Mouse (Mus musculus): ENCODE results near the gene Calr.
"Not testable (repeated sequence)": the region's sequence is repeated elsewhere in the genome, so short reads cannot be mapped to it uniquely, and the experiment has no call there.

The Calr gene

GRCm38 (mm10) chr8:84844397-84845070, 2.2 kb downstream of the Calr start:
- no peak for DNase-seq (ENCODE audit: low read depth)

DNA sequence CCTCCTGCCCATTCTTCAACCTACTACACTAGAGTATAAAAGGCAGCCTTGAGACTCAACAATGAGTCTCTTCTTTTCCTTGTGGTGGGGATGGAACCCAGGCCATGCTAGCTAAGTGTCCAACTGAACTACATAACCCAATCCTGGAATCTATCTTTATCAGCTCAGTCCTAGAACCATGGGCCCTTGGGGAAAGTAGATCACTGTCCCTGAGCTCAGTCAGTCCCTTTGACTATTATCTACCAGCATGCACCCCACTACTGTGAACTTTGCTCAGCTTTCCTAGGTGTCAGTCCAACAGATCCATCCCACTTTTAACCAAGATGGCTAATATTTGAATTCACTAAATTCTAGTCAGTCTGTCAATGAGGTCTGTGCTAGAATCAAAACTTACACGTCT, 5.2 kb downstream of the Calr start:
- DNase-seq (ENCODE audit: low read depth), result no peak

DNA sequence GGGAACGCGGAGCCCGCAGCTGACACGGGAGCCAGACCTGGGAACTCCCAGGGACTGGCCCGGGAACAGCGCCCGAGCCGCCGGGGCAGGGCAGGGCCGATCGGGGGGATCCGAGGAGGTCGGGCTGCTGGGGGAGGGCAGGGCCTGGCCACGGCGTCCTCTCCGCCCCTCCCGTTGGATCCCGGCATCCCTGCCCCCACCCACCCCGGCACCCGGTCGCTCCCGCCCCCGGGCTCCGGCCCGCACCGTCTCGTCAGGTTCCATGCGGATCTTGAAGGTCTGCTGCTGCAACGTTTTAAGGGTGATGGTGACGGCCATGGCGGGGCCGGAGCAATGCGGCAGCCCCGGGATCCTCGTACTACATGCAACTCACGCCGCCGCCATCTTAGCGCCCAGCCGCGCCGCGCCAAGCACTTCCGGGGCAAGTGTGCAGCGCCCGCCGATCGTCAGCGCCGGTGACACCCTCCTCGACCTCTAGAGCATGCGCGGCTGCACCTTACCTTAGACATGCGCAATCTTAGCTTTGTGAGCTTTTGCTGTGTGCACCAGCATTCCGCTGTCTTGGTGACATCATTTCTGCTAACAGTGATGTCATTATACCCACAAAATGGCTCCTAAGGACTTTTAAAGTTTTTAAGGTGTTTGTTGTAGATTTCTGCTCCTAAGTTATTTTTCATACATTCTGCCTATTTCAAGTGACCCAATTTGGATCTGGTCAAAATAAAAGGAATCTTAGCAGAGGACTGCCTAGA, 6.3 kb downstream of the Calr start, which contains the start of gene Rad23a:
Gene Rad23a, minus strand, starts transcription at position 418 of the 752 bp plus-strand sequence.
- DNase-seq (ENCODE audit: low read depth), result peak; percentile 96

DNA sequence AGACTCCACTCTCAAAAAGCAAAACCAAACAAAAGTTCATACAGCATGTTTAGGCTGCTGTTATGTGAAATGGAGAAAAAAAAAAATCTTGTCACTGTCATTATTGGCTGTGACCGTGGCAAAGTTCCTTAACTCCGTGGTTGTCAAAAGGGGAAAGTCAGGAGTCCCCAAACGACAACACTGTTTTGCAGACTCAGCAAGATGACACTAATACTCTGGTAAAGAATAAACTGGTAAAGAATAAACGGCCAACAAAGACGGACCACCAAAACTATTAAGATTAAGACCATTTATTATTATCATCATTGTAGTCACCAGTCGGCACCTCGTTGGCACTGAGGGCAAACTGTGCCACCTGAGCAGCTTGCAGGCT, 6.9 kb downstream of the Calr start:
- no peak for DNase-seq (ENCODE audit: low read depth)

- no peak for DNase-seq (ENCODE audit: low read depth)
These were observed 7.3 kb downstream of the Calr start for GRCm38 (mm10) chr8:84839411-84839810.

DNA sequence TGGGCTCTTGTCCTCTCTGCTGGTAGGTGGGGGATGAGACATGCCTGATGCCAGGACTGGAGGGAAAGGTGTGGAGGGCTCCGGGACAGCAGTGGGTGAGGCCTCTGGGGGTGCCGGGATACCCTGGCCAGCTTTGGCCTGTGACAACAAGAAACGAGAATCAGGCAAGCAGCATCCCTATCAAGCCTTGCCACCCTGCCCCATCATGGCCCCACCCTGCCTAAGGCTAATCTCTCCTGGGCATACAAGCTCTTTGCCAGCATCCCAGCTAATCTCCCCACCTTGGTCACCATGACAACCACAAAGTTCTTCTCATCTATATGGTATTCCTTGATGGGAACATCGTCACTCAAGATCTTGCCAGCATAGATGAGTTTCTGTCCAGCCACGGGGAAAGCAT, 8.2 kb downstream of the Calr start:
- DNase-seq (ENCODE audit: low read depth), result no peak

DNA sequence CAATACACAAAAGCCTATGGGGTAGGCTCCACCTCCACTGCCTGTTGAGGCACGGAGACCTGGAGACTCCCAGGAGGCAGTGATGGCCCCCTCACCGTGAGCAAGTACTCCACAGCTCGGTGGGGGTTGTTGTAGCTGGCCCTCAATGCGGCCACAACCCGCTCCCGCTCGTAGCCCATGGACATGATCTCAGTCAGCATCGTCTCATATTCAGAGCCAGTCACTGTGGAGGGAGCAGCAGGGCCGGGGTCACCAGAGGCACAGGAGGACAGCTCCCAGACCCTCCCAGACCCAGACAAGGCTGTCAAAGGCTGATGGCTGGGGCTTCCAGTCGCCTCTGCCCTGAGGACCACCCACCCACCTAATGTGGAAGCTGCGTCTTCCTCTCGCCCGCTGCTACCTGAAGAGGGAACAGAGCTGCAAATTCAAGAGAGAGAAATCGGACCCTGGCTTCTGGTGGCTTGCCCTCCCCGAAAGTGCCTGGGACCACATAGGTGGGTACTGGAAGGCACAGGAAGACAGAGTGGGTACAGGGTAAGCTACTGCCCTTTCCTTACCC, 8.7 kb downstream of the Calr start:
- DNase-seq (ENCODE audit: low read depth), result no peak

DNA sequence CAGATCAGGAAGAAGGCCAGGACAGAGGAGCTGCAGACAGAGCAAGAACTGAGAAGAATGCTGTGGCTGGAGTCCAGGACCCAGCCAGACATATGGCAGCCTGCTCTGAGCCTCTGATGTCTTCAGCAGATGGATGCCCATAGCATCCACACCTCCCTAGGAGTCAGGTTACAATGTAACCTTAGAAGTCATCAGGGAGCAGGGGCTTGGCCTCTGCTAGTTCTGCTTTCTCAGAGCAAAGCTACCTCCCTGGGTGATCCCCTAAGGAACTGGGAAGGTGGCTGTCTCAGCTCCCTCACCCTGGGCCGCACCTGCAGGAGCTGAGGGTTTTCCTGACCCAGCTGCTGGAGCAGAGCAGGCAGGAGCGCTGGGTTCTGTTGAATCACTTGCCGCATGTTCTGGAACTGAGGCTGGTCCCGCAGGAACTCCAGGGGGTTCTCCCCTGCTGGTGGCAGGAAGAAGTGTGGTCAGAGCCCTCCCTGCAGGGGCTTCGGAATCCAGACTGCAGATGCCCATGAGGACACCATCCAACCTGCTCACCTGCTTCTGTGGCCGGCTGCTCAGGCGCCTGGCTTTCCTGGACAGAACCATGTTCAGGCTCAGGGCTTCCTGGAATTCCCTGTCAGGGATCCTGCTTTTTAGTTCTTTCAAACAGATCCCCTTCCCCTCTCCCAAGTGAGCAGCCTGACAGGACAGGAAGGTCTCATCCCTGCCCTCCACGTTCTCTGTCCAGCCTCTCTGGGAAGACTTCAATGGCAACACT, 9.4 kb downstream of the Calr start:
- no peak for DNase-seq (ENCODE audit: low read depth)

DNA sequence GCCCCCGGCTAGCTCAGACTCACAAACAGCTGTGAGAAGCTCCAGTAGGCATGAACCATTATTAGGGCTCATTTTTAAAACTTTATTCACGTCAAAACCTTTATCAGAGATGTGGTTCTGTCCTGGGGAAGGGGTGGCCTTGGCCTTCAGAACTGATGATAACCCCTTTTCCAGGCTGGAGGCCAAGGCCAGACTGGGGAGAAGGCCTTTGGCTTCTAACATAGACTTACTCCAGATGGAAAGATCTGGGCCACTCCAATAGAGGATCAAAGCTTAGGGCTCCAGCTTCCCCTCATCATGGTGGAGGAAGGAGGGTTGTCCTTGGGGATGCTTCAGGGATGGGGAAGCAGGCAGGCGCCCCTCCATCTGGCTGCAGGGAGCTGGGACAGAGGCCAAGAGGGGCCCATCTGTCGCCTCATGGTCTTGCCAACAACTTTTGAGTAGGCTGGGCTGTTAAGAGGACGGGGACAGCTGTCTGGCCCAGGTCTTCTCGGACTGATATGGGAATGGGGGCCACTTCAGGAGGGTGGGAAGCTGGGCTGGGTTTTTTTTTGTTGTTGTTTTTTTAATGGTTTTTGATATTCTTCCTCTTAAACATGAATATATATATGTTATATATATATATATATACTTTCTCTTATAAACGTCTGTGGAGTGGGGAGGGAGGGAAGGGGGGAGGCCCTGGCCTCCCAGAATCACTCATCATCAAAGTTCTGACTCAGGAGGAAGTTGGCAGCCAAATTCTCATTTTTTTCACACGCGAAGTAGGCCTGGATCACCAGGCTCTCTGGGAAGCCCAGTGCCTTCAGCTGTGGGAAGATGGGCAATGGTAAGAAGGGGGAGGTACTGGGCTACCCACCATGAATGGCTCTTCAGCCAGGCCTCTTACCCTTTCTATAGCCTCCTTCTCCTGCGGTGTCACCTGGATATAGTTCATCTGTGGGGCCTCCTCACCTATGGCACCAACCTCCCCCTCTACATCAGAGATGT, 11.6 kb downstream of the Calr start:
- no peak for DNase-seq (ENCODE audit: low read depth)

DNA sequence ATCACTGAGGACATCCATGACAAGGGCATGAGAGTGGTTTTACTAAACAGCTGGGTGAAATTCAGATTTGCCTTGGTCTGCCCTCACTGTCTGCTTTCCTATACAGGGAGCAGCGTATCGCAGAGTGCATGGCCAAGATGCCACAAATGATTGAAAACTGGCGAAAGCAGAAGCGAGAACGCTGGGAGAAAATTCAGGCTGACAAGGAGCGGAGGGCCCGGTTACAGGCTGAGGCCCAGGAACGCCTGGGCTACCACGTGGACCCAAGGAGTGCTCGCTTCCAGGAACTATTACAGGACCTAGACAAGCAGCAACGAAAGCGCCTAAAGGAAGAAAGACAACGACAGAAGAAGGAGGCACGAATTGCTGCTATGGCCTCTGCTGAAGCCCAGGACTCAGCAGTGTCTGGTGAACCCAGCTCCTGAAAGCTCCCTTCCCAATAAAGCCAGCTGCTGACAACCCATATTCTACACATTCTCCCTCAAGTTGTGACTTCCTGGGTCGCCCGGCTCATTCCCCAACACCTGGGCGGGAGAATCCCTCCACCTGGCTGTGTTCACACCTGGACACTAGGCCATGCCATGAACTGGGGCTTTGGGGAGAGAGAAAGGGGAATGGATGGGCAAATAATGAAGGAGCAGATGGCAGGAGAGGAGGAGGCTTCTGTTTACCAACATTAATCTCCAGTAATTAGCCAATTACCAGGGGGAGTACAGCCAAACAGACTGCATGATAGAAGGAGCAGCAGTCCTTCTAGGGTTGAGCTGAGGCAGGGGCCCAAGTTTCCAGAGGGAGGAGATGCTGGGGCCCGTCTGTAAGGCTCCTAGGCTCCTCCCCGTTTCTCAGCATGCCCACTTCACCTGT, 12.5 kb downstream of the Calr start:
- DNase-seq (ENCODE audit: low read depth), result no peak

- no peak for DNase-seq (ENCODE audit: low read depth)
These were observed 13.7 kb downstream of the Calr start for GRCm38 (mm10) chr8:84832759-84833742.

DNA sequence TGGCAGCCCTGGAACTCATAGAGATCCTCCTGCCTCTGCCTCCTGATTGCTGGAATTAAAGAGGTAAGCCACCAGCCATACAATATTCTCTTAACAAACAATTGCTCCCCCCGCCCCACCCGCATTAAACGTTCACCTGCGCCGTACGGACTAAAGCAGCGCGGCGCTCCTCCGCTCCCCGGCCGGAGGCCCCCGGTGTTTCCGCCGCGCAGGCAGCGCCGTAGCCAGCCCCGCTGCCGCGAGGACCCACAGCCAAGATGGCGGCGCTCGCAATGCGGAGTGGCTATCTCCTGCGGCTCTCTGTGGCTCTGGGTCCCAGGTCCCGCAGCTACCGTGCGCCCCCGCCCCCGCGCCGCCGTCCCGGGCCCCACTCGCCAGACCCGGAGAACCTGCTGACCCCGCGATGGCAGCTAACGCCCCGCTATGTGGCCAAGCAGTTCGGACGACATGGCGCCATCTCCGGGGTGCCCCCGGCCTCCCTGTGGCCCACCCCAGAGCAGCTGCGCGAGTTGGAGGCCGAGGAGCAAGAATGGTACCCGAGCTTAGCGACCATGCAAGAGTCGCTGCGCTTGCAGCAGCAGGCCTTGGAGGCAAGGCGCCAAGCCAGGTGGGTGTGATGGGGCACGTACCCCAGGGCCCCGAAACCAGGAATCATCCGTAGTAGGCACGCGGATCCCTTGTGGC, 14.6 kb downstream of the Calr start:
- DNase-seq (ENCODE audit: low read depth), result no peak

- DNase-seq (ENCODE audit: low read depth), result no peak
These were observed 15.2 kb downstream of the Calr start, which contains the start of gene Gadd45gip1 for GRCm38 (mm10) chr8:84831490-84831889. Gene Gadd45gip1, plus strand, starts transcription at chr8:84831522.

- not testable (repeated sequence) for DNase-seq (ENCODE audit: low read depth)
These were observed 20.2 kb downstream of the Calr start for GRCm38 (mm10) chr8:84826518-84826917.

GRCm38 (mm10) chr8:84825636-84826035, 21.1 kb downstream of the Calr start:
- DNase-seq (ENCODE audit: low read depth), result no peak

- no peak for DNase-seq (ENCODE audit: low read depth)
These were observed 23.1 kb downstream of the Calr start for GRCm38 (mm10) chr8:84823653-84824052.

DNA sequence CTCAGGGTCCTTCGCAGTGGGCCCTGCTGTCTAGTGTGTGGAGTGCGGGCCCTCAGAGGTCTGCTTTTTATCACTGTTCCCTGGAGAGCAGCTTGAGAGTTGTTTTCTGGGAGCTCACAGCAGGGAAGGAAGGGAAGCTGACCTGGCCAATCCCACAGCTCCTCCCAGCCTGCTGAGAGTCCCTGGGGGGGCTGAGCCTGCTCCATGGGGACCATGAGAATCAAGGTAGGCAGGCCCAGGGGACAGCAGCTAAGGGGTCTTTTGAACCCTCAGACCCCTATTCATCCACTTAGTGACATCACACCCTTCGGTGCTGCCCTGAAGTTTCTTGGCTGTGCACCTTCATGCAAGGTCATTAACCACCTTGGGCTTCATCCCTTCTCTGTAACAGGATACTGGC, 24.0 kb downstream of the Calr start, which contains the start of gene Dand5:
Gene Dand5, minus strand, starts transcription at position 101 of the 400 bp plus-strand sequence.
- no peak for DNase-seq (ENCODE audit: low read depth)

DNA sequence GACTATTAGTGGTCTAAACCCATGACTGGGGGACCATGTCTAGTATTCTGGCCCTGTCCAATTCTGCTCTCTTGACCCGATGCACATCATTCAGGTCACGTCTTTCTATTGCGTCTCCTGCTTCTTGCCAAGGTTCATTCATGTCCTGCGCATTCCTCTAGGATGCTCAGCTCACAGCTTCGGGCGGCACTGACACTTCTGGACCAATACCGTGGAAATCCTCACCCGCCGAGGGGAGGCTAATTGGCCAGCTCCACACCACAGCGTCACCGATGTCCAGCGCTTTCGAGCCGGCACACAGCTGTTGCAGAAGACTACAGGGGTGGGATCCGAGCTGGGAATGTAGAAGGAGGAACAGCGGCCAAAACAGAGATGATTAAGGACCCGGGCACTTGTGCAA, 30.6 kb downstream of the Calr start:
- DNase-seq (ENCODE audit: low read depth), result no peak

All from c-Kit-positive CD71-negative TER-119-negative erythroid progenitor cells, embryonic 14.5 days (primary cell).